Mouse (Mus musculus): ENCODE measurements around the gene Kncn. TPM values are rescaled to one million over a fixed set of nuclear protein-coding genes. Genes with fewer than 3 reads are reported as not detected.

Kncn gene
- polyA plus RNA-seq, 1 experiment from 2014 or later = 0.07 TPM

GRCm38 (mm10) chr4:115919911-115920310 lies 35.7 kb downstream of the Kncn start:
- no peak overlapping the region for H3K4me3 ChIP-seq
- H3K9me3 ChIP-seq (replicated peaks) = no peaks in the 10 kb centered on the region
- 73% methylated on average over 16 of the region's 16 CpGs for WGBS
- no peak overlapping the region for H3K27ac ChIP-seq (replicated peaks)
- H3K36me3 ChIP-seq = peaks cover 100% of the 10 kb centered on the region
- peaks cover 55% of the 10 kb centered on the region for H3K27me3 ChIP-seq (ENCODE audit: low read depth, poor library complexity, severe bottlenecking)
- H3K4me1 ChIP-seq = peaks cover 7% of the 10 kb centered on the region; the same call in 1 of the 2 replicates
- DNase-seq (ENCODE audit: low spot score) = no peak

- no peak for DNase-seq (ENCODE audit: low spot score)
- WGBS = 84% methylated on average over 5 of the region's 5 CpGs
- H3K27me3 ChIP-seq (ENCODE audit: low read depth, poor library complexity, severe bottlenecking) = peaks cover 32% of the 10 kb centered on the region
Measured at GRCm38 (mm10) chr4:115922688-115923087, 38.5 kb downstream of the Kncn start.

GRCm38 (mm10) chr4:115923262-115923880 lies 39.2 kb downstream of the Kncn start:
- Histone ChIP-seq H3K4me1 (0 out of 2 replicates have a peak, but pooled peaks cover 4% of the 10 kb centered on the region), H3K36me3 (peaks cover 95% of the 10 kb centered on the region)
- DNase-seq (ENCODE audit: low spot score) = no peak

More at GRCm38 (mm10) chr4:115922688-115923087, 38.5 kb downstream of the Kncn start:
- Histone ChIP-seq H3K4me3 (no peak overlapping the region), H3K4me1 (peaks cover 7% of the 10 kb centered on the region; the same call in 1 of the 2 replicates), H3K27ac (replicated peaks) (no peak overlapping the region), H3K9me3 (replicated peaks) (no peaks in the 10 kb centered on the region), H3K36me3 (peaks cover 95% of the 10 kb centered on the region)

GRCm38 (mm10) chr4:115927637-115928036 lies 43.4 kb downstream of the Kncn start:
- no peak overlapping the region for H3K4me3 ChIP-seq
- WGBS = 79% methylated on average over 7 of the region's 7 CpGs
- H3K27me3 ChIP-seq (ENCODE audit: low read depth, poor library complexity, severe bottlenecking) = peaks cover 58% of the 10 kb centered on the region
- peaks cover 11% of the 10 kb centered on the region for H3K4me1 ChIP-seq
- no peak overlapping the region for H3K27ac ChIP-seq (replicated peaks)
- DNase-seq (ENCODE audit: low spot score) = no peak
- H3K36me3 ChIP-seq = peaks cover 85% of the 10 kb centered on the region
- H3K9me3 ChIP-seq (replicated peaks) = no peaks in the 10 kb centered on the region

More at GRCm38 (mm10) chr4:115923262-115923880, 39.2 kb downstream of the Kncn start:
- WGBS = 83% methylated on average over 16 of the region's 16 CpGs
- no peaks in the 10 kb centered on the region for H3K9me3 ChIP-seq (replicated peaks)
- no peak overlapping the region for H3K27ac ChIP-seq (replicated peaks)
- H3K27me3 ChIP-seq (ENCODE audit: low read depth, poor library complexity, severe bottlenecking) = peaks cover 29% of the 10 kb centered on the region
- H3K4me3 ChIP-seq = no peak overlapping the region

- H3K4me3 ChIP-seq = no peak overlapping the region
- peaks cover 51% of the 10 kb centered on the region for H3K4me1 ChIP-seq
- no peak overlapping the region for H3K27ac ChIP-seq (replicated peaks)
- no peak for DNase-seq (ENCODE audit: low spot score)
- peaks cover 86% of the 10 kb centered on the region for H3K27me3 ChIP-seq (ENCODE audit: low read depth, poor library complexity, severe bottlenecking)
- 76% methylated on average over 13 of the region's 13 CpGs for WGBS
- peaks cover 81% of the 10 kb centered on the region for H3K36me3 ChIP-seq
- no peaks in the 10 kb centered on the region for H3K9me3 ChIP-seq (replicated peaks)
Measured at GRCm38 (mm10) chr4:115931556-115932088, 47.4 kb downstream of the Kncn start.

GRCm38 (mm10) chr4:115935835-115936581 lies 51.8 kb downstream of the Kncn start:
- peak overlapping the region; percentile 78 for H3K4me3 ChIP-seq
- peaks cover 100% of the 10 kb centered on the region for H3K27me3 ChIP-seq (ENCODE audit: low read depth, poor library complexity, severe bottlenecking)
- H3K36me3 ChIP-seq = peaks cover 45% of the 10 kb centered on the region
- WGBS = under 1% methylated on average over 36 of the region's 36 CpGs
- H3K9me3 ChIP-seq (replicated peaks) = no peaks in the 10 kb centered on the region
- peak; percentile 63 for DNase-seq (ENCODE audit: low spot score)
- peak overlapping the region; percentile 89 for H3K27ac ChIP-seq (replicated peaks)
- H3K4me1 ChIP-seq = peaks cover 95% of the 10 kb centered on the region

- H3K4me3 ChIP-seq = peak overlapping the region; percentile 78
- WGBS = under 1% methylated on average over 20 of the region's 20 CpGs
- DNase-seq (ENCODE audit: low spot score) = peak; percentile 59
Measured at GRCm38 (mm10) chr4:115936646-115937045, 52.4 kb downstream of the Kncn start.

GRCm38 (mm10) chr4:115937061-115937976 lies 53.1 kb downstream of the Kncn start:
- H3K27ac ChIP-seq (replicated peaks) = peak overlapping the region; percentile 89
- H3K4me3 ChIP-seq = peak overlapping the region; percentile 78
- no peaks in the 10 kb centered on the region for H3K9me3 ChIP-seq (replicated peaks)
- peaks cover 34% of the 10 kb centered on the region for H3K36me3 ChIP-seq
- 2% methylated on average over 19 of the region's 19 CpGs for WGBS
- peak; percentile 41 for DNase-seq (ENCODE audit: low spot score)
- H3K4me1 ChIP-seq = peaks cover 100% of the 10 kb centered on the region
- peaks cover 100% of the 10 kb centered on the region for H3K27me3 ChIP-seq (ENCODE audit: low read depth, poor library complexity, severe bottlenecking)

More at GRCm38 (mm10) chr4:115936646-115937045, 52.4 kb downstream of the Kncn start:
- peaks cover 100% of the 10 kb centered on the region for H3K27me3 ChIP-seq (ENCODE audit: low read depth, poor library complexity, severe bottlenecking)
- peaks cover 99% of the 10 kb centered on the region for H3K4me1 ChIP-seq
- no peaks in the 10 kb centered on the region for H3K9me3 ChIP-seq (replicated peaks)
- peaks cover 40% of the 10 kb centered on the region for H3K36me3 ChIP-seq
- peak overlapping the region; percentile 89 for H3K27ac ChIP-seq (replicated peaks)

- H3K36me3 ChIP-seq = peaks cover 23% of the 10 kb centered on the region
- peak overlapping the region; percentile 89 for H3K27ac ChIP-seq (replicated peaks)
- H3K9me3 ChIP-seq (replicated peaks) = no peaks in the 10 kb centered on the region
- H3K4me3 ChIP-seq = peak overlapping the region; percentile 78
- H3K27me3 ChIP-seq (ENCODE audit: low read depth, poor library complexity, severe bottlenecking) = peaks cover 100% of the 10 kb centered on the region
- peaks cover 100% of the 10 kb centered on the region for H3K4me1 ChIP-seq
- WGBS = under 1% methylated on average over 37 of the region's 37 CpGs
- peak; percentile 62 for DNase-seq (ENCODE audit: low spot score)
Measured at GRCm38 (mm10) chr4:115938276-115939160, 54.3 kb downstream of the Kncn start.
